Mouse (Mus musculus) embryonic facial prominence, embryonic 12.5 days (tissue): Measurements from ENCODE around the gene Stxbp2. TPM values are rescaled to one million over a fixed set of nuclear protein-coding genes. Genes with fewer than 3 reads are reported as not detected.

ENCODE experiments used
- ATAC-seq: fragments of 200-750 bp; cut with Nextera tagmentation; 2 replicates; pipeline ENCODE4 v1.8.0; 2017; ENCODE audit not compliant: insufficient number of reproducible peaks, insufficient read depth, low FRiP score, low TSS enrichment
- H3K27ac ChIP-seq: fragments of 300-500 bp; sonication (generic); 2 replicates; pipeline ENCODE4 v1.5.1; 2016; ENCODE audit warnings: mild to moderate bottlenecking
- H3K27me3 ChIP-seq: fragments of 300-500 bp; sonication (generic); 2 replicates; pipeline ENCODE4 v1.6.1; 2016; ENCODE audit warnings: mild to moderate bottlenecking, moderate library complexity
- H3K36me3 ChIP-seq: fragments of 300-500 bp; sonication (generic); 2 replicates; pipeline ENCODE4 v1.6.1; 2016; ENCODE audit warnings: mild to moderate bottlenecking
- H3K4me1 ChIP-seq: fragments of 300-500 bp; sonication (generic); 2 replicates; pipeline ENCODE4 v1.6.1; 2016
- H3K4me2 ChIP-seq: fragments of 300-500 bp; sonication (generic); replicated peaks from 2 replicates; pipeline ENCODE4 v1.6.1; 2016; ENCODE audit warnings: mild to moderate bottlenecking, moderate library complexity
- H3K4me3 ChIP-seq: fragments of 300-500 bp; sonication (generic); 2 replicates; pipeline ENCODE4 v1.5.1; 2016; ENCODE audit warnings: mild to moderate bottlenecking
- H3K9ac ChIP-seq: fragments of 300-500 bp; sonication (generic); 2 replicates; pipeline ENCODE4 v1.6.1; 2016; ENCODE audit warnings: mild to moderate bottlenecking, moderate library complexity
- H3K9me3 ChIP-seq: fragments of 300-500 bp; sonication (generic); 2 replicates; pipeline ENCODE4 v1.6.1; 2016; ENCODE audit warnings: mild to moderate bottlenecking, moderate library complexity
- WGBS: fragments of 180-500 bp; shearing (Covaris S2); methylation state at CpG from one replicate; pipeline ENCODE4 v1.1.7; 2016; 5-methylcytosine and 5-hydroxymethylcytosine counted together
- polyA plus RNA-seq: library from polyadenylated mRNA; unstranded; fragments of >200 nt; fragmentation: Nextera tagmentation; extraction: Ambion mirVana; gene quantifications from 2 replicates; pipeline ENCODE4 v1.2.1, GENCODE M21; 2016

The Stxbp2 gene
- polyA plus RNA-seq, 1 experiment from 2014 or later, result 28.8 TPM

DNA sequence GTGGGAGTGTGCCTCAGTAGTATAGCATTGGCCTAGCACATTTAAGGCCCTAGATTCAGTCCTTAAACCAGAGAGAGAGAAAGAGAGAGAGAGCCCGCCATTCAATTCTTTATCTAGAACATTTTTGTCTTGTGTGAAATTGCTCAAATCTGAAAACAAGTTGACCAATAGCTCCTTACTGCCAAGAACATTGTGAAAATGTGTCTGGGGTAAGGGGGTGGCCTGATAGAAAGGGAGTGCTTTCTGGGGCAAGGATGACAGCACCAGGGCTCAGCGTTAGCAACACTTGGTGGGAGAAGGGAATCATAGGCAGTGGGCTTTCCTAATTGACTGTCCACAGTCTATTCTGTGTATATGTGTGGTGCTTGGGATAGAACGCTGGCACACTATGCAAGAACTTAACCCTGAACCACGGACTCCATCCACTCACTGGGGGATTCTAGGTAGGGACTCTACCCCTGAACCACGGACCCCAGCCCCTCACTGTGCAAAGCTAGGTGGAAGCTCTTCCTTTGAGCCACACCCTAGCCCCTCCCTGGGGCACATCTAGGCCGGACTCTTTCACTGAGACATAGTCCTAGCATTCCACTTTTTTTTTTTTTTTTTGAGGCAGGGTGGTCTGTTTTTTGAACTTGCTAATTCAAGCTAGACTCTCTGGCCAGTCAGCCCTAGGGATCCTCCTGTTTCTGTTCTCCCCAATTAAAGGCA, 16.2 kb downstream of the Stxbp2 start:
- no peaks in the 10 kb centered on the region for H3K4me1 ChIP-seq
- H3K36me3 ChIP-seq, result no peaks in the 10 kb centered on the region
- no peak overlapping the region for H3K27ac ChIP-seq
- 78% methylated on average over 6 of the region's 6 CpGs for WGBS
- no peak overlapping the region for H3K4me3 ChIP-seq
- H3K9ac ChIP-seq, result no peak overlapping the region
- H3K9me3 ChIP-seq, result no peaks in the 10 kb centered on the region
- no peaks in the 10 kb centered on the region for H3K27me3 ChIP-seq
- no peak overlapping the region for H3K4me2 ChIP-seq
- no peak for ATAC-seq

GRCm38 (mm10) chr8:3647561-3647960, 16.8 kb downstream of the Stxbp2 start:
- ATAC-seq, result no peak

GRCm38 (mm10) chr8:3648268-3648667, 17.5 kb downstream of the Stxbp2 start:
- no peaks in the 10 kb centered on the region for H3K36me3 ChIP-seq
- WGBS, result 73% methylated on average over 2 of the region's 2 CpGs
- no peak for ATAC-seq

More at GRCm38 (mm10) chr8:3647561-3647960, 16.8 kb downstream of the Stxbp2 start:
- Histone ChIP-seq H3K36me3 (no peaks in the 10 kb centered on the region), H3K9me3 (no peaks in the 10 kb centered on the region), H3K27ac (no peak overlapping the region), H3K4me3 (no peak overlapping the region), H3K4me1 (no peaks in the 10 kb centered on the region), H3K4me2 (no peak overlapping the region), H3K9ac (no peak overlapping the region), H3K27me3 (no peaks in the 10 kb centered on the region)
- WGBS, result 78% methylated on average over 4 of the region's 4 CpGs

GRCm38 (mm10) chr8:3648990-3649389, 18.2 kb downstream of the Stxbp2 start:
- no peak for ATAC-seq
- no peak overlapping the region for H3K4me3 ChIP-seq
- WGBS, result 37% methylated on average over 1 of the region's 1 CpGs
- no peak overlapping the region for H3K9ac ChIP-seq
- H3K4me2 ChIP-seq, result no peak overlapping the region
- no peaks in the 10 kb centered on the region for H3K9me3 ChIP-seq
- H3K36me3 ChIP-seq, result no peaks in the 10 kb centered on the region
- H3K27me3 ChIP-seq, result no peaks in the 10 kb centered on the region
- H3K4me1 ChIP-seq, result no peaks in the 10 kb centered on the region
- H3K27ac ChIP-seq, result no peak overlapping the region

More at GRCm38 (mm10) chr8:3648268-3648667, 17.5 kb downstream of the Stxbp2 start:
- no peaks in the 10 kb centered on the region for H3K27me3 ChIP-seq
- no peak overlapping the region for H3K27ac ChIP-seq
- no peaks in the 10 kb centered on the region for H3K9me3 ChIP-seq
- no peak overlapping the region for H3K4me3 ChIP-seq
- H3K9ac ChIP-seq, result no peak overlapping the region
- no peak overlapping the region for H3K4me2 ChIP-seq
- no peaks in the 10 kb centered on the region for H3K4me1 ChIP-seq

DNA sequence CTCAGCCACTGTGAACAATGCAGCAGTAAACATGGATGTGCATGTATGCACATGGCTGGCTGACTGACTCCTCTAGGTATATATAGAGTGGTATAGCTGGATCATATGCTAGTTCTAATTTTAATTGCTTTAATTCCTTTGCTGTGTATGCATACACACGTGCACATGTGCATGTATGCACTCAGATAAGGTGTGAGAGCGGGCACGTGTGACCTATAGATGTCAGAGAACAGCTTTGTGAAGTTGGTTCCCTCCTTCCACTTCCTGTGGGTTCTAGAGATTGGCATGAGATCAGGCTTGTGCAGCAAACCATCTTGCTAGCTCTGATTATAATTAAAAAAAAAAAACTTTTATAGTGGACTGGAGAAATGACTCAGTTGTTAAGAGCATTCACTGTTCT, 22.1 kb downstream of the Stxbp2 start:
- Histone ChIP-seq H3K4me3 (no peak overlapping the region), H3K27ac (no peak overlapping the region), H3K9me3 (no peaks in the 10 kb centered on the region), H3K4me2 (no peak overlapping the region), H3K36me3 (no peaks in the 10 kb centered on the region), H3K9ac (no peak overlapping the region), H3K27me3 (no peaks in the 10 kb centered on the region), H3K4me1 (peaks cover 8% of the 10 kb centered on the region)
- 70% methylated on average over 3 of the region's 3 CpGs for WGBS
- ATAC-seq, result no peak

DNA sequence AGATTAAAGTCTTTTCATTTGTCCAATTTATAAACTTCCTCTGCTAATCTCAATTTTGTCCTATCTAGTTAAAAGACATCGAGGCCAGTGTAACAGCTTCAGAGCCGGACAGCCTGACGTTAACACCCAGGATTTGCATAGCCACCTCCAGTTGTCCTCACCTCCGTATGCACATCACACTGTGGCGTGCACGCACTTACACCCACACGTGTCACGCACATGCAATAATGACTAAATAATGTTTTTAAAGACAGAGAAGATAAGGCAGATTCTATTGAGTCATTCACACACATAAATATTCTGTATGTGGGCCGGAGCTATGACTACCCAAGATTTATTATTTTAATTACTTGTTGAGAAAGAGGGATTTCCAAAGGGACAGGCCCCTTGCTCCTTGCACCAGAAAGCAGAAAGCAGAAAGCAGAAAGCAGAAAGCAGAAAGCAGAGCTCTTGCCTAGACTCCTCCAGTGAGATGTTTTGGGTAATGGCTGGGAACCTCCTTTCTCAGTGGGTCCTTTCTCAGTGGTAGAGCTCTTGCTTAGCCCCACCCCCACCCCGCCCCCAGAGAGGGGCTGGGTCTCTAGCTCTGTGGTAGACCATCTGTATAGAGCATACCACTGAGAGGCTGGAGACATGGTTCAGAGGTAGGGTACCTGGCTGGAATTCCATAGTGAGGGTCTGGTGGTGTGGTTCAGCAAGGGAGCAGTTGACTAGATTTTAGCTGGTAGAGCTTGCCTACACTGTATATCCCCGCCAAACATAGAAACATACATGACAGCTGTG, 24.2 kb downstream of the Stxbp2 start:
- no peaks in the 10 kb centered on the region for H3K36me3 ChIP-seq
- no peak overlapping the region for H3K9ac ChIP-seq
- H3K4me3 ChIP-seq, result no peak overlapping the region
- H3K4me2 ChIP-seq, result no peak overlapping the region
- no peaks in the 10 kb centered on the region for H3K27me3 ChIP-seq
- ATAC-seq, result no peak
- H3K27ac ChIP-seq, result no peak overlapping the region
- H3K4me1 ChIP-seq, result peaks cover 8% of the 10 kb centered on the region
- WGBS, result 76% methylated on average over 11 of the region's 11 CpGs
- no peaks in the 10 kb centered on the region for H3K9me3 ChIP-seq

GRCm38 (mm10) chr8:3655526-3655925, 24.8 kb downstream of the Stxbp2 start, which contains the start of gene Retn:
Gene Retn, plus strand, starts transcription at chr8:3655770.
- no peaks in the 10 kb centered on the region for H3K9me3 ChIP-seq
- H3K4me3 ChIP-seq, result no peak within 1 kb of the TSS
- 71% methylated on average over 3 of the region's 3 CpGs for WGBS
- H3K4me1 ChIP-seq, result peaks cover 8% of the 10 kb centered on the region
- no peak within 1 kb of the TSS for H3K4me2 ChIP-seq
- H3K36me3 ChIP-seq, result no peaks in the 10 kb centered on the region
- H3K27ac ChIP-seq, result no peak within 1 kb of the TSS
- H3K9ac ChIP-seq, result no peak within 1 kb of the TSS
- ATAC-seq, result no peak
- H3K27me3 ChIP-seq, result no peaks in the 10 kb centered on the region

GRCm38 (mm10) chr8:3656725-3657381, 26.1 kb downstream of the Stxbp2 start:
- 0 out of 2 replicates have a peak overlapping the region, but pooled peaks have one; percentile 19 for H3K9ac ChIP-seq
- H3K27ac ChIP-seq, result no peak overlapping the region
- H3K4me2 ChIP-seq, result peak overlapping the region; percentile 17; the same call in 1 of the 2 replicates
- ATAC-seq, result peak; percentile 38; the same call in 1 of the 2 replicates
- H3K4me1 ChIP-seq, result peaks cover 8% of the 10 kb centered on the region
- 24% methylated on average over 7 of the region's 7 CpGs for WGBS
- no peaks in the 10 kb centered on the region for H3K9me3 ChIP-seq
- H3K27me3 ChIP-seq, result no peaks in the 10 kb centered on the region
- H3K4me3 ChIP-seq, result no peak overlapping the region
- H3K36me3 ChIP-seq, result no peaks in the 10 kb centered on the region

GRCm38 (mm10) chr8:3660889-3661288, 30.1 kb downstream of the Stxbp2 start:
- no peak overlapping the region for H3K4me2 ChIP-seq
- H3K9ac ChIP-seq, result no peak overlapping the region
- peaks cover 8% of the 10 kb centered on the region for H3K4me1 ChIP-seq
- no peak overlapping the region for H3K4me3 ChIP-seq
- ATAC-seq, result no peak
- H3K27ac ChIP-seq, result no peak overlapping the region
- H3K9me3 ChIP-seq, result no peaks in the 10 kb centered on the region
- H3K36me3 ChIP-seq, result no peaks in the 10 kb centered on the region
- H3K27me3 ChIP-seq, result no peaks in the 10 kb centered on the region
- 79% methylated on average over 8 of the region's 8 CpGs for WGBS

DNA sequence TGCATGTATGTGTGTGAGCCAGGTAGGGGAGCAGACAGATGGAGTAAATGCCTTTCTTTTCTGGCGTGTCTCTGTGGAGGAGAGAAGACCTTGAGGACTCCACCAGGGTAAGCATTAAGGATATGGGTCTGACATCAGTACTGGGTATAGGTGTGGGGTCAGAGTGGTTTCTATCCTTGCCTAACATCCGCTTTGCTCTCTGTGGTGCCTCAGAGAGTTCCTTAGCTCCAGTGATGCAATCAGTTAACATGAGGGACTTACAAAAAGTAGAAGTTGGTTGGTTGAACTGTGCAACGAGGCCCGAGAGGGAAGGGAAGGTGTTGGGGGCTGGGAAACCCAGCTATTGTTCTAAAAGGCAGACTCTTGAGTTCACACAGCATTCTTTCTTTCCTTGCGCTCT, 33.6 kb downstream of the Stxbp2 start:
- Histone ChIP-seq H3K36me3 (no peaks in the 10 kb centered on the region), H3K9ac (no peak overlapping the region), H3K27ac (no peak overlapping the region), H3K4me2 (no peak overlapping the region), H3K4me1 (no peaks in the 10 kb centered on the region), H3K9me3 (no peaks in the 10 kb centered on the region), H3K4me3 (no peak overlapping the region), H3K27me3 (no peaks in the 10 kb centered on the region)
- 59% methylated on average over 5 of the region's 5 CpGs for WGBS
- no peak for ATAC-seq

- ATAC-seq, result no peak
- no peak within 1 kb of the TSS for H3K4me3 ChIP-seq
- 63% methylated on average over 6 of the region's 6 CpGs for WGBS
- H3K27me3 ChIP-seq, result no peaks in the 10 kb centered on the region
- H3K9me3 ChIP-seq, result no peaks in the 10 kb centered on the region
- no peaks in the 10 kb centered on the region for H3K4me1 ChIP-seq
- H3K4me2 ChIP-seq, result no peak within 1 kb of the TSS
- no peak within 1 kb of the TSS for H3K9ac ChIP-seq
- no peaks in the 10 kb centered on the region for H3K36me3 ChIP-seq
- no peak within 1 kb of the TSS for H3K27ac ChIP-seq
Observed at GRCm38 (mm10) chr8:3665507-3665906, 34.8 kb downstream of the Stxbp2 start, which contains the start of gene Mcemp1. Gene Mcemp1, plus strand, starts transcription at chr8:3665754.
